Mouse (Mus musculus) left cerebral cortex, adult 11 months (tissue): ENCODE results near the gene Bfar.
"Not testable (repeated sequence)": the region's sequence is repeated elsewhere in the genome, so short reads cannot be mapped to it uniquely, and the experiment has no call there.

Experiments used
- DNase-seq: peaks from one replicate; pipeline ENCODE4 v3.0.0; 2022; ENCODE audit warnings: low spot score

The Bfar gene

DNA sequence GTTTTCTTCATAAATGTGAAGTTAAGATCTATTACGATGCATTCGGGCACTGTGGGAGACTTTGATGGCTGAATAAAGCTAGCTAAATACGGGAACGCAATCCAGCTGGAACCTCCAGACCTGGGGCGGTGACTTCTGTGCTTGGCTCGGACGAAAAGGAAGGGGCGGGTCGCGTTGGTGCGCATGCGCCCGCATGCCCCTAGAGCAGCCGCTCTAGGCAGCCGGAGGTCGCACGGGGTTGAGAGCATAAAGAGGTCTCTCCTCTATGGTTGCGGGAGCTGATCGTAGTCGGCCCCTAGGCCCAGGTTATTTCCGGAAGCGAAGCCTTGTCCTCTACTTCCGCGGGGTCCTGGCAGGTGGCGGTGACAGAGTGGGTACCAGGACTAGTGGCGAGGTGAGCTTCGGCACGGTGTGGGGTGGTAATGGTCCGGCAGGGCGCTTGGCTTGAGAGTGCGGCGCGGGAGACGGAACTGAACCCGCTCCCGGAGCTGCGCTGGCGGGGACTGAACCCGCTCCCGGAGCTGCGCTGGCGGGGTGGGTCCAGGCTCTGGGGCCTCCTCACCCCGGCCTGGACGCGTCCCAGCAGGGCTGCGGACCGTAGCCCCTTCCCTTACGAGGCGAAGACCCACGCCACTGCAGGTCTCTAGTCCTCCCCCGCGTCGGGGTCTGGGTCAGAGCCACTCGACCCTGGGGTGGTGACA lies at the start of gene Bfar, which contains the start of gene 3110001I22Rik:
Gene Bfar (plus strand): TSS at position 174 of the 701 bp plus-strand sequence.
Gene 3110001I22Rik (plus strand): TSS at position 245 of the 701 bp plus-strand sequence.
- DNase-seq = peak; percentile 80

DNA sequence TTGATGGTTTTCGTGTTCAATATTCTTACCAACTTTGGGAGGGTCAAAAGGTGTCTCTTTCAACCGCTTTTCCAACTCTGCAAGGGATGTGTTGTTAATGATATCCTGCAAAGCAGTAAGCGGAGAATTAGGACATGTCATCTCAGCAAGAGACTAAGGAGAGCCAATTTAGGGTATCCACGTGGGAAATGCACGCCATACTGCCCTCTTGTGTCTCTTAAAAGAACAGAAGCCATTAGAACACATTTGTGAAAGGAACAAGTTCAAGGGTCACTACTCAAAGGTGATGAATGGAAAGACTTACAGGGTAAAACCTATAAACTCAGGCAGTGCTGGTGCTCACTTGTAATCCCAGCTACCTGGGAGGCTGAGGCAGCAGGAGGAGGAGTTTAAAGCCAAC lies 43.3 kb upstream of the Bfar start:
- no peak for DNase-seq

GRCm38 (mm10) chr16:13638198-13638597 lies 33.5 kb upstream of the Bfar start:
- DNase-seq = not testable (repeated sequence)

DNA sequence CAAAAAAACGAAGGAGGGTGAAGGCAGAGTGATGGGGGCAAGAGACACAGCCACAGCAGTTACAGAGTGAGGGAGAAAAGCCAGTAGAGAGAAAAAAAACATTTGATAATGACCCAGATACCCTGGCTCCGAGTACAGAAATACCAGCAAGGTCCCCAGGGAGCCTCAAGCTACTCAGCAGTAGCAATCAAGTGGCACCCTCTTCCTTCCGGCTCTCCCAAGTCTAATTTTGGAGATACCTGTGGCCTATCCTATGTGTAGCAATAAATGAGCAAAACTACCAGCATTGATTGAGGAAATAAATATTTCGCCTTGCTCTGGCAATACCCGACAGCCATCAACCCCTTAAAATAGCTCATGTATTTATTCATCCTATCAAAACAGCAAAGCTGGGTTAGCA lies 32.1 kb upstream of the Bfar start:
- no peak for DNase-seq

- no peak for DNase-seq
Observed at GRCm38 (mm10) chr16:13640064-13640463, 31.6 kb upstream of the Bfar start.

GRCm38 (mm10) chr16:13644474-13644873 lies 27.2 kb upstream of the Bfar start:
- no peak for DNase-seq

GRCm38 (mm10) chr16:13645930-13646329 lies 25.7 kb upstream of the Bfar start:
- DNase-seq = no peak

GRCm38 (mm10) chr16:13658886-13659285 lies 12.8 kb upstream of the Bfar start:
- no peak for DNase-seq

DNA sequence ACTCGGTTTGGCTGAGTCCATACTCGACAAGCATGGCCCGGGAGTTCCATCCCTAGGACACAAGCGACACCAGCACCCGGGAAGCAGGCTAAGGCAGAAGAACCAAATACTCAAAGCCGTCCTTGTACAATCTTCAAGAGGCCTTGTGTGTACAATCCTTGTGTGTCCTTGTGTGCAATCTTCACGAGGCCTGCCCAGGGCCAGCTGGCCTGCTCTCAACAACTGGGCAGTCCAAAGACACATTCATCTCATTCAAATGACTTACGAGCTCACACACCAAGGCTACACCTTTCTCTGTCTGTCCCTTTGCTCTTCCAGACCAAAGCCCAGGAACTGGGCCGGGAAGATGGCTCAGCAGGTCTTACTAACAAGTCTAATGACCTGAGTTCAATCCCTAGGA lies 10.9 kb upstream of the Bfar start:
- DNase-seq = no peak

GRCm38 (mm10) chr16:13667878-13668343 lies 3.7 kb upstream of the Bfar start, which contains the start of gene Parn:
Gene Parn, minus strand, starts transcription at chr16:13668170.
- DNase-seq = peak; percentile 90

GRCm38 (mm10) chr16:13668402-13669108 lies 3.1 kb upstream of the Bfar start:
- no peak for DNase-seq

DNA sequence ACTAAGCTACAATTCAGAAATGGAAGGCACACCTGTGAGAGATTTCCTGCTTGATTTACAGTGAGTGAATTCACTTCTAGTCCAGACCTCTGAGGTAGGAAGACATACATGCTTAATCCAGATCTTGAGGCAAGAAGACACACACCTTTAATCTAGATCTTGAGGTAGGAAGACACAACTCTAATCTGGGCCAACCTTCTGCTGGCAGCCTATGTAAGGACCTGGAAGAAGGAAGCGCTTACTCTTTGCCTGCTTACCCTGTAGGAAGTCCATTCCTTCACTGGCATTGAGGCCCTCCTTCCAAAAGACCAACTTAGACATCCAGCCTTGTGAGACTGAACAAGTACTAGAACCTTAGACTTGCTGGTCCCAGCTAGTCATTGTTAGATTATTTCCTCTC lies 2.4 kb upstream of the Bfar start:
- DNase-seq = no peak

- not testable (repeated sequence) for DNase-seq
Observed at GRCm38 (mm10) chr16:13670896-13671295, 762 bp upstream of the Bfar start.

- no peak for DNase-seq
Observed at GRCm38 (mm10) chr16:13672386-13672898, 784 bp downstream of the Bfar start.

GRCm38 (mm10) chr16:13673114-13673513 lies 1.5 kb downstream of the Bfar start:
- DNase-seq = no peak

DNA sequence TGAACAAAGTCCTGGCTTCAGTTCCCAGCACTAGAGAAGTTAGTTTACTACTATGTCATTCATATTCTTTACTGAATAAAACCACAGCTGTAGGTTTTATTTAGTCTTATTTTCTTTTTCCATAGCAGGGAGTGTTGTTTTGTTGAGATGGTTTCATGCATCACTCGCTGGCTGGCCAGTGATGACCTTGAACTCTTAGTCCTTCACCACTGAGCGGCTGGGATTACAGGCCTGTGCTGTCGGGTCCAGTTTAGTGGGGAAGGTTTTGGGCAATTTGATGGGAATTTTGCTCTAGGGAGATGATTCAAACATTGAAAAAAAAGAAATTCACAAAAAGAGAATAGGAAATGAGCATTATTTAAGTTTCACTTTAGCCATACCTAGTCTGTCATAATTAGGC lies 2.9 kb downstream of the Bfar start:
- no peak for DNase-seq

- no peak for DNase-seq
Observed at GRCm38 (mm10) chr16:13678601-13679319, 7.1 kb downstream of the Bfar start.

- no peak for DNase-seq
Observed at GRCm38 (mm10) chr16:13698998-13699397, 27.3 kb downstream of the Bfar start.

GRCm38 (mm10) chr16:13702184-13702583 lies 30.5 kb downstream of the Bfar start:
- DNase-seq = no peak

GRCm38 (mm10) chr16:13704676-13705075 lies 33.0 kb downstream of the Bfar start:
- no peak for DNase-seq

GRCm38 (mm10) chr16:13714910-13715309 lies 43.3 kb downstream of the Bfar start:
- no peak for DNase-seq

DNA sequence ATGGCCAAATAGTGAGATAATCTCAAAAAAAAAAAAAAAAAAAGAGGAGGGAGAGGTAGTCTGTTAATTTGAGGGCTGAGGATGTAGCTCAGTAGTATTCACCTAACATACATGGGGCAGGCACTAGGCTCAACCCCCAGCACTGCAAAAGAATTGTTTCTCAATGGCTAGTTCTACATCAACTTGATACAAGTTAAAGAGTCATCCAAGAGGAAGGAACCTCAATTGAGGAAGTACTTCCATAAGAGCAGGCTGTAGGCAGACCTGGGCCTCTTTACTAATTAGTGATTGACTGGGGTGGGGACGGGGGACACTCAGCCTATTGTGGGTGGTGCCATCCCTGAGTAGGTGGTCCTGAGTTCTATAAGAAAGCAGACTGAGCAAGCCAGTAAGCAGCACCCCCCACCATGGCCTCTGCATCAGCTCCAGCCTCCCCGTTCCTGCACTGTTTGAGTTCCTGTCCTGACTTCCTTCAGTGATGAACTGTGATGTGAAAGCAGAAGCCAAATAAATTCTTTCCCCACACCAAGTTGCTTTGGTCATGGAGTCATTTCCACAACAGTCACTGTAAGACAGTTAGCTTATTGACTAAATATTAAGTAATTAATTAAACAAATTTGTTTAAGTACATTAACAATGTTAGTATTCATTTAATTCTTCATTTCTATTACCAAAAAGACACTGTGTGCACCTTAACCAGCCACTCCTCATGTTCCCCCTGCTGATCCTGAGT lies 45.3 kb downstream of the Bfar start:
- DNase-seq = no peak
